In genomic region chr19:26711268-26711667, GRCm38 (mm10) we compare ENCODE assay signal across 9 mouse cellular contexts.
DNase-seq lines count a peak whose midpoint lies in the region; ATAC-seq and TF ChIP-seq lines count a peak whose summit lies in the region.
"Had no signal": no experiment of that assay in that cellular context is flagged by ENCODE, and none has a peak within 500 bp of the region (broad histone marks: within the 10 kb centered on the region; RNA-seq: fewer than 3 reads in every experiment).

No protein-coding gene starts in this region.

- H3K4me3 ChIP-seq in lung, embryonic 14.5 days (ENCODE audit: low read depth, low read length) = no peak overlapping the region
- no peak overlapping the region for H3K4me3 ChIP-seq in lung, adult 2 months (replicated peaks; ENCODE audit: extremely low read depth, low read depth, low read length)
- H3K4me3 ChIP-seq: erythroblast, embryonic 14.5 days had no signal

- 0 out of 2 replicates have a peak, but pooled peaks have one; percentile 45 for ATAC-seq in frontal cortex, adult (ENCODE audit: low TSS enrichment)
- no peak for ATAC-seq in lung, embryonic 14.5 days (ENCODE audit: insufficient read depth)
- peak; percentile 36 for ATAC-seq in activated CD4-positive, CD25-positive, alpha-beta regulatory T cell, adult 4 months
- ATAC-seq in erythroblast, adult 5-6 weeks (replicated peaks; ENCODE audit: low FRiP score, poor library complexity, severe bottlenecking) = no peak

- TF ChIP-seq POLR2A in lung, adult 2 months (IDR thresholded peaks at IDR 0.05; ENCODE audit: borderline replicate concordance, extremely low read depth, low read depth, low read length) = no peak

- H3K9ac ChIP-seq in lung, embryonic 14.5 days = no peak overlapping the region

- H3K27ac ChIP-seq in lung, embryonic 14.5 days (ENCODE audit: low read depth) = no peak overlapping the region

- H3K27me3 ChIP-seq in lung, embryonic 14.5 days (ENCODE audit: insufficient read depth, low read length) = no peaks in the 10 kb centered on the region
- no peaks in the 10 kb centered on the region for H3K27me3 ChIP-seq in splenic B cell, adult 2 months (ENCODE audit: control insufficient read depth, insufficient read depth, low read length, poor library complexity, severe bottlenecking)

- H3K9me3 ChIP-seq in lung, embryonic 14.5 days (ENCODE audit: low read depth, low read length) = no peaks in the 10 kb centered on the region

- peaks cover 4% of the 10 kb centered on the region; the same call in 1 of the 2 replicates for H3K36me3 ChIP-seq in lung, embryonic 14.5 days (ENCODE audit: insufficient read depth)
- peaks cover 16% of the 10 kb centered on the region; the same call in 1 of the 2 replicates for H3K36me3 ChIP-seq in splenic B cell, adult 2 months (ENCODE audit: control insufficient read depth, insufficient read depth, low read length, poor library complexity, severe bottlenecking)

- no peaks in the 10 kb centered on the region for H3K4me1 ChIP-seq in lung, embryonic 14.5 days (ENCODE audit: insufficient read depth)
- peaks cover 5% of the 10 kb centered on the region for H3K4me1 ChIP-seq in lung, adult 2 months (ENCODE audit: control insufficient read depth, insufficient read depth, low read length)

- WGBS in lung, embryonic 14.5 days = 31% methylated on average over 2 of the region's 2 CpGs
- WGBS in lung, adult 2 months = 60% methylated on average over 2 of the region's 2 CpGs

- peak; percentile 50 for TF ChIP-seq CTCF in lung, embryonic 14.5 days (IDR thresholded peaks at IDR 0.05; ENCODE audit: low read depth)
- TF ChIP-seq CTCF in lung, adult 2 months (IDR thresholded peaks at IDR 0.05; ENCODE audit: insufficient read depth, low read length) = no peak

- DNase-seq in frontal cortex, postnatal 25 days (ENCODE audit: low spot score in 2 of 2) = no peak
- peak; percentile 72 for DNase-seq in lung, embryonic 14.5 days
- no peak for DNase-seq in lung, adult 2 months
- peak; percentile 58 for DNase-seq in splenic B cell, adult 2 months (ENCODE audit: low read depth, low spot score)
- DNase-seq in cerebellum, postnatal 4 days (ENCODE audit: low spot score in 2 of 2) = no peak

- no peak overlapping the region for H3K4me2 ChIP-seq in lung, embryonic 14.5 days

Comparison
In these comparisons a context has a peak if more than half of its experiments do, and no peak if none do; other contexts are left out.
1. DNase-seq: peak in lung, embryonic 14.5 days (single experiment) and splenic B cell, adult 2 months (single experiment); none in frontal cortex, postnatal 25 days (0 of 2), lung, adult 2 months (single experiment) and cerebellum, postnatal 4 days (0 of 2).
2. ATAC-seq: peak in frontal cortex, adult (single experiment) and activated CD4-positive, CD25-positive, alpha-beta regulatory T cell, adult 4 months (single experiment); none in lung, embryonic 14.5 days (single experiment) and erythroblast, adult 5-6 weeks (single experiment).